Mouse (Mus musculus) midbrain, embryonic 12.5 days (tissue): ENCODE measurements around the gene Prox1. TPM values are rescaled to one million over a fixed set of nuclear protein-coding genes. Genes with fewer than 3 reads are reported as not detected.

Experiments
- ATAC-seq: fragments of 200-750 bp; cut with Nextera tagmentation; 2 replicates; pipeline ENCODE4 v1.8.0; 2017; ENCODE audit warnings: low read depth, moderate TSS enrichment, moderate library complexity; ENCODE audit not compliant: low FRiP score
- H3K27ac ChIP-seq: fragments of 300-500 bp; sonication (generic); replicated peaks from 2 replicates; pipeline ENCODE4 v1.5.1; 2016; ENCODE audit warnings: mild to moderate bottlenecking
- H3K27me3 ChIP-seq: fragments of 300-500 bp; sonication (generic); 2 replicates; pipeline ENCODE4 v1.6.1; 2016; ENCODE audit warnings: mild to moderate bottlenecking
- H3K36me3 ChIP-seq: fragments of 300-500 bp; sonication (generic); 2 replicates; pipeline ENCODE4 v1.6.1; 2016
- H3K4me1 ChIP-seq: fragments of 300-500 bp; sonication (generic); 2 replicates; pipeline ENCODE4 v1.6.1; 2016
- H3K4me2 ChIP-seq: fragments of 300-500 bp; sonication (generic); replicated peaks from 2 replicates; pipeline ENCODE4 v1.6.1; 2016; ENCODE audit warnings: mild to moderate bottlenecking, moderate library complexity
- H3K4me3 ChIP-seq: fragments of 300-500 bp; sonication (generic); 2 replicates; pipeline ENCODE4 v1.5.1; 2016; ENCODE audit warnings: mild to moderate bottlenecking
- H3K9ac ChIP-seq: fragments of 300-500 bp; sonication (generic); replicated peaks from 2 replicates; pipeline ENCODE4 v1.6.1; 2016; ENCODE audit warnings: mild to moderate bottlenecking, moderate library complexity
- H3K9me3 ChIP-seq: fragments of 300-500 bp; sonication (generic); 2 replicates; pipeline ENCODE4 v1.6.1; 2016; ENCODE audit warnings: mild to moderate bottlenecking
- WGBS: fragments of 180-500 bp; shearing (Covaris S2); methylation state at CpG from one replicate; pipeline ENCODE4 v1.1.7; 2016; 5-methylcytosine and 5-hydroxymethylcytosine counted together
- polyA plus RNA-seq: library from polyadenylated mRNA; unstranded; fragments of >200 nt; fragmentation: Nextera tagmentation; extraction: Ambion mirVana; gene quantifications from 2 replicates; pipeline ENCODE4 v1.2.1, GENCODE M21; 2016

Gene Prox1
- polyA plus RNA-seq, 1 experiment from 2014 or later = 10.5 TPM

- Histone ChIP-seq H3K4me2 (no peak overlapping the region), H3K9me3 (no peaks in the 10 kb centered on the region), H3K4me1 (peaks cover 26% of the 10 kb centered on the region), H3K4me3 (no peak overlapping the region), H3K36me3 (peaks cover 15% of the 10 kb centered on the region), H3K27me3 (peaks cover 14% of the 10 kb centered on the region), H3K27ac (no peak overlapping the region), H3K9ac (no peak overlapping the region)
- 34% methylated on average over 11 of the region's 11 CpGs for WGBS
- no peak for ATAC-seq
Measured at GRCm38 (mm10) chr1:190159457-190159856, 11.1 kb downstream of the Prox1 start.

DNA sequence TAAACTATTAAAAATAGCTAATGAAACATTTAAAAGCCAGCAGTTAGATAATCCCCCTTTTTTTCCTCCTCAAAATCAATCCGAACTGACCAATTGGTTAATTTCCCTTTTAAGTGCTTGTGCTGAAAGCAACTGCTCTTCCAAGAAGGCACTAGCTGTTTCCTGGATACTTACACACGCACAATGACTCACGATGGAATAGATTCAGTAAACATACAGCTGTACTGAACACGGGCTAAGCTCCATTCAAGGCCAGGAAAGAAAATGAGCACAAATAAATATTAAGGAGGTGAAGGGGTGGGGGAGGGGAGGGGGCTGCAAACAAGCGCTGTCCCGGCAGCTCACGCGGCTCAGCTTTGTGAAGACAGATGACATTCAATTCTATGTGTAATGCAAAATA is 14.8 kb downstream of the Prox1 start:
- Histone ChIP-seq H3K27ac (0 out of 2 replicates have a peak overlapping the region, but pooled peaks have one; percentile 20), H3K36me3 (peaks cover 7% of the 10 kb centered on the region; the same call in 1 of the 2 replicates), H3K4me2 (peak overlapping the region; percentile 26), H3K4me1 (peaks cover 22% of the 10 kb centered on the region), H3K4me3 (no peak overlapping the region), H3K9ac (0 out of 2 replicates have a peak overlapping the region, but pooled peaks have one; percentile 6), H3K27me3 (peaks cover 19% of the 10 kb centered on the region), H3K9me3 (no peaks in the 10 kb centered on the region)
- WGBS = 16% methylated on average over 8 of the region's 8 CpGs
- ATAC-seq = no peak

- Histone ChIP-seq H3K4me2 (no peak overlapping the region), H3K9me3 (no peaks in the 10 kb centered on the region), H3K9ac (no peak overlapping the region), H3K4me1 (peaks cover 21% of the 10 kb centered on the region), H3K36me3 (no peaks in the 10 kb centered on the region), H3K27me3 (peaks cover 19% of the 10 kb centered on the region), H3K4me3 (no peak overlapping the region), H3K27ac (no peak overlapping the region)
- 52% methylated on average over 2 of the region's 2 CpGs for WGBS
- no peak for ATAC-seq
Measured at GRCm38 (mm10) chr1:190155021-190155420, 15.5 kb downstream of the Prox1 start.

- H3K9ac ChIP-seq = no peak overlapping the region
- peaks cover 19% of the 10 kb centered on the region for H3K27me3 ChIP-seq
- WGBS = 56% methylated on average over 7 of the region's 7 CpGs
- H3K9me3 ChIP-seq = no peaks in the 10 kb centered on the region
- no peak overlapping the region for H3K4me3 ChIP-seq
- H3K4me1 ChIP-seq = peaks cover 21% of the 10 kb centered on the region
- H3K4me2 ChIP-seq = no peak overlapping the region
- no peak for ATAC-seq
- H3K27ac ChIP-seq = no peak overlapping the region
- H3K36me3 ChIP-seq = no peaks in the 10 kb centered on the region
Measured at GRCm38 (mm10) chr1:190154292-190154691, 16.2 kb downstream of the Prox1 start.

GRCm38 (mm10) chr1:190152603-190153002 is 17.9 kb downstream of the Prox1 start:
- ATAC-seq = no peak
- Histone ChIP-seq H3K4me1 (peaks cover 34% of the 10 kb centered on the region), H3K9ac (no peak overlapping the region), H3K27ac (no peak overlapping the region), H3K27me3 (peaks cover 22% of the 10 kb centered on the region), H3K36me3 (no peaks in the 10 kb centered on the region), H3K9me3 (no peaks in the 10 kb centered on the region), H3K4me3 (no peak overlapping the region), H3K4me2 (no peak overlapping the region)
- WGBS = 77% methylated on average over 6 of the region's 6 CpGs

- peak; percentile 34; the same call in 1 of the 2 replicates for ATAC-seq
- Histone ChIP-seq H3K4me1 (peaks cover 22% of the 10 kb centered on the region), H3K9me3 (no peaks in the 10 kb centered on the region), H3K4me2 (peak overlapping the region; percentile 38), H3K27ac (peak overlapping the region; percentile 46), H3K4me3 (0 out of 2 replicates have a peak overlapping the region, but pooled peaks have one; percentile 15), H3K9ac (no peak overlapping the region), H3K36me3 (peaks cover 17% of the 10 kb centered on the region; the same call in 1 of the 2 replicates), H3K27me3 (peaks cover 35% of the 10 kb centered on the region)
- 16% methylated on average over 17 of the region's 17 CpGs for WGBS
Measured at GRCm38 (mm10) chr1:190149233-190149741, 21.2 kb downstream of the Prox1 start.

GRCm38 (mm10) chr1:190148661-190149232 is 21.8 kb downstream of the Prox1 start:
- H3K36me3 ChIP-seq = peaks cover 22% of the 10 kb centered on the region; the same call in 1 of the 2 replicates
- 4% methylated on average over 12 of the region's 12 CpGs for WGBS
- H3K9me3 ChIP-seq = no peaks in the 10 kb centered on the region
- peak overlapping the region; percentile 46 for H3K27ac ChIP-seq
- H3K4me2 ChIP-seq = peak overlapping the region; percentile 38
- peak; percentile 70 for ATAC-seq
- peak overlapping the region; percentile 15; the same call in 1 of the 2 replicates for H3K4me3 ChIP-seq
- H3K9ac ChIP-seq = no peak overlapping the region
- H3K4me1 ChIP-seq = peaks cover 22% of the 10 kb centered on the region
- H3K27me3 ChIP-seq = peaks cover 39% of the 10 kb centered on the region

- no peaks in the 10 kb centered on the region for H3K9me3 ChIP-seq
- H3K4me3 ChIP-seq = no peak overlapping the region
- WGBS = 74% methylated on average over 6 of the region's 6 CpGs
- H3K9ac ChIP-seq = no peak overlapping the region
- no peak for ATAC-seq
- H3K27me3 ChIP-seq = peaks cover 34% of the 10 kb centered on the region
- peaks cover 25% of the 10 kb centered on the region; the same call in 1 of the 2 replicates for H3K36me3 ChIP-seq
- peaks cover 22% of the 10 kb centered on the region for H3K4me1 ChIP-seq
- H3K27ac ChIP-seq = no peak overlapping the region
- H3K4me2 ChIP-seq = no peak overlapping the region
Measured at GRCm38 (mm10) chr1:190147816-190148215, 22.7 kb downstream of the Prox1 start.

DNA sequence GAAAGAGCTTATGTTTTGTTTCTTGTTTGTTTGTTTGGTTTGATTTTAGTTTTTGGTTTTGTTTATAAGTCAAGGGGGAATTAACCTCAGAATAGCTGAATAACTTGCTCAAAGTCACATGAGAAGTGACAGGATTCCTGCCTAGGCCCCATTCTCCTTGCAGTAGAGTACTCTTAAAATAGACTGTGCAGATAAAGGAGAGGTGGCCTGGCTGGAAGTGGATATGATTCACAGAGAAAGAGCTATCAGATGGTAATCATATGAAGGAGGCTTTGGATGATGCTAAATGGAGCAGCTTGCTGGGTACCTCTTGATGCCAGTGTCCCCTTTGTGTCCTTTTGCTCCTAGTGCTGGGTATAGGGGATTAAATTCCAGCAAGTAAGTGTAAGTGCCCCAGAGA is 26.1 kb downstream of the Prox1 start:
- peaks cover 37% of the 10 kb centered on the region for H3K4me1 ChIP-seq
- ATAC-seq = no peak
- H3K9ac ChIP-seq = no peak overlapping the region
- no peak overlapping the region for H3K4me2 ChIP-seq
- peaks cover 25% of the 10 kb centered on the region; the same call in 1 of the 2 replicates for H3K36me3 ChIP-seq
- no peaks in the 10 kb centered on the region for H3K9me3 ChIP-seq
- H3K4me3 ChIP-seq = no peak overlapping the region
- peaks cover 40% of the 10 kb centered on the region for H3K27me3 ChIP-seq
- no peak overlapping the region for H3K27ac ChIP-seq

GRCm38 (mm10) chr1:190143593-190143992 is 26.9 kb downstream of the Prox1 start:
- peaks cover 35% of the 10 kb centered on the region for H3K4me1 ChIP-seq
- no peak overlapping the region for H3K4me3 ChIP-seq
- H3K9me3 ChIP-seq = no peaks in the 10 kb centered on the region
- no peak for ATAC-seq
- H3K27ac ChIP-seq = no peak overlapping the region
- WGBS = 91% methylated on average over 9 of the region's 9 CpGs
- no peak overlapping the region for H3K4me2 ChIP-seq
- no peak overlapping the region for H3K9ac ChIP-seq
- H3K27me3 ChIP-seq = peaks cover 40% of the 10 kb centered on the region
- peaks cover 25% of the 10 kb centered on the region; the same call in 1 of the 2 replicates for H3K36me3 ChIP-seq

DNA sequence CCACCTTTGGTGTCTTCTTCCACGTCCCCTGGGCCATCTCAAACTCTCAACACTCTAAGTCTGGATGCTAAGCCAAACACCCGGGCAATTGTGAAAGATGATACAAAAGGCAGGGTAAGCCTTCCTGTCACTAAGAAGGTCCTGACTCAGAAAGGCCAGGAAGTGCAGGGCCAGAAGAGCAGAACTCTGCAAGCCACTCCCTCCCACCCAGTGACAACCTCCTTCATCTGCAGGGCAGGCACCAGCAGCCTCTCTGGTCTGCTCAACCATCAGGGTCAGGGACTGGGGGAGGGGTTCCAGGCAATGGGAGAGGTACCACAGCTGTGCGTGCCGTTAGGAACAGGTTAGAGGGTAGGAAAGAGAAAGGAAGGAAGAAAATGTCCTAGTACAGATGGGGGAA is 27.9 kb downstream of the Prox1 start:
- Histone ChIP-seq H3K27me3 (peaks cover 37% of the 10 kb centered on the region), H3K4me3 (no peak overlapping the region), H3K9me3 (no peaks in the 10 kb centered on the region), H3K9ac (no peak overlapping the region), H3K4me1 (peaks cover 37% of the 10 kb centered on the region), H3K36me3 (peaks cover 25% of the 10 kb centered on the region; the same call in 1 of the 2 replicates), H3K27ac (no peak overlapping the region), H3K4me2 (no peak overlapping the region)
- no peak for ATAC-seq
- WGBS = 45% methylated on average over 4 of the region's 4 CpGs

DNA sequence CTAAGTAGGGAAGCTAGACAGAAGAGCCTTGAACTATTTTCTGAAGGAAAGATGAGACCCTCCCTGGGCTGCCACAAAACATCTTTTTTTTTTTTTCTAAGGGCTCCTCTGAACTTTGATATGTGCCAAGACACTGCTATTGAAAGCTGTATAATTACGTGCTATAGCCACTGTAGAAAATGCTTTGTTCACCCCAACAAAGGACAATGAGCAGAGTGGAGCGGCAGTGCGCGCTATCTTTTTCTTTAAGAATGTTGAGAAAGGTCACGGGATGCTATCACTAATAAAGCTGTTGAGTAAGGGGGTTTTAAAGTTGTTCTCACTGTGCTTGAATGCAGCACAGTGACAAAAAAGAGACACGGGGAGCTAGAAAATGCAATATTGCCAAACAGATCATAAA is 30.0 kb downstream of the Prox1 start:
- WGBS = 29% methylated on average over 6 of the region's 6 CpGs
- Histone ChIP-seq H3K4me1 (peaks cover 38% of the 10 kb centered on the region), H3K27me3 (peaks cover 30% of the 10 kb centered on the region), H3K9me3 (no peaks in the 10 kb centered on the region), H3K4me3 (no peak overlapping the region), H3K27ac (no peak overlapping the region), H3K36me3 (peaks cover 15% of the 10 kb centered on the region; the same call in 1 of the 2 replicates), H3K9ac (no peak overlapping the region), H3K4me2 (no peak overlapping the region)
- no peak for ATAC-seq
